Mouse (Mus musculus) brain, adult 10 weeks (tissue): ENCODE results near the gene 6430571L13Rik. TPM values are rescaled to one million over a fixed set of nuclear protein-coding genes. Genes with fewer than 3 reads are reported as not detected.

Experiments
- polyA plus RNA-seq: library from polyadenylated mRNA; stranded (reverse); fragments of 350-450 nt; fragmentation: Illumina TruSeq; extraction: RNeasy Lipid Tissue Mini Kit (QIAGEN cat#74804); gene quantifications from one replicate; pipeline ENCODE4 v1.2.3, GENCODE M21; 2015; ENCODE audit warnings: low read depth, low replicate concordance

Gene 6430571L13Rik
- polyA plus RNA-seq = 4.8 TPM

DNA sequence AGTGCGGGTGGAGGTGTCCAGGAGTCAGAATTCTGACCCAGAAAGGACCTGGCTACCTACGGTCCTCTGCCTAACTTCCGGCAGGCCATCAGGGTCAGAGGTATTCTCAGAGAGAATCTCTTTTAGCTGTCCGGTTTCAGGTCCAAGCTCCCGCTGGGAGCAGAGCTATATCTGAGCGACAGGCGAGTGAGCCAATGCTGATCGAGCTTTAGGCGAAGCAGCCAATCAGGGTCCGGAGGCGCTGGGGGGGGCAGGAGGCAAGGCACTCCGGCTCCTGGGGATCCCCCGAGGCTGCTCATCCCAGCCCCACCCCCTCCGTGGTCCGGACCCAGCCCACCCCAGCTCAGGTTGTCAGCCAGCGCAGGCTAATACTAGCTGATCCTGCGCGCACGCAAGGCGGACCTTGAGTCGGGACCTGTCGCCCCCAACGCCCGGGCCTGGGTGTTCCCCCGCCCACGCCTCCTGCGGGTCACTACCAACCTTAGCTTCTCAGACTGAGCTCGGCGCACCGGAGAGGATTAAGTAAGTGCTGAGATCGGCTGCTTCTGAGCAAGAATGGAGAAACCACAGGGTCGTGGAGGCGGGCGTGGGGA, at the start of gene 6430571L13Rik:
Gene 6430571L13Rik (plus strand): TSS at position 336 of the 593 bp plus-strand sequence.

DNA sequence AAGGTAGTCTGAATTCAATTTTAAA, 44.6 kb upstream of the 6430571L13Rik start, which contains the start of gene Cish:
Gene Cish (plus strand): TSS at position 11 of the 25 bp plus-strand sequence.

DNA sequence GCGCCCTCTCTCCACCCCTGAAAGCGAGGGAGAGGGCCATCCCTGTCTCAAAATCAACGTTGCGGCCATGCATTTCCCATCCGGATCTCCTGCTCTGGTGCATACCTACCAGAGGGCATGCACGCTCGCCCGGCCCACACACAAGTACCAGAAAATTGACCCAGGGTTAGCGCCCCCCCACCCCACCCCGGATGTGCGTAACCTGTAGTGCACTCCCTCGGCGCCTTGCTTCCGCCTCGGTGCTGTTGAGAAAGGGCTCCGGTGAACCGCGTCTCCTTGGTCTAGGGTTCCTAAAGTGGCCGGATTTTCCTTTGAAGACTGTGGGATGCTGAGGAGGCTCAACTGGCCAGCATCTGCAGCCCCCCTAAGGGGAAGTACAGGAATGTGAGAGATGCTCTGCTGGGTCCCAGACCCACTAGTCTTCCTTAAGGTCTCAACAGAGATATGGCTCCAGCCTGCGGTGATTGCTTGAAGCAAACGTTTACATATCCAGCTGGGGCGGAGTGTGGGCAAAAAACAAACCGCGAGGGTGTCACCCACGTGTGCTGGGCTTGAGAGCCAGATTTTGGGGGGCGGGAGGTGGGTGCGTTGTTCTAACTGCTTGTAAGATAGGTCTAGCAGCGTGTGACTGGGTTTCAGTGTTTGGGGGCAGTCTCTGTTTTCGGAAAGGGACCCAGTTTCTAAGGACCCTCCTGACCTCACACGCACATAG, 2.1 kb upstream of the 6430571L13Rik start, which contains the start of gene Hemk1:
Gene Hemk1 (minus strand): TSS at position 179 of the 712 bp plus-strand sequence.

DNA sequence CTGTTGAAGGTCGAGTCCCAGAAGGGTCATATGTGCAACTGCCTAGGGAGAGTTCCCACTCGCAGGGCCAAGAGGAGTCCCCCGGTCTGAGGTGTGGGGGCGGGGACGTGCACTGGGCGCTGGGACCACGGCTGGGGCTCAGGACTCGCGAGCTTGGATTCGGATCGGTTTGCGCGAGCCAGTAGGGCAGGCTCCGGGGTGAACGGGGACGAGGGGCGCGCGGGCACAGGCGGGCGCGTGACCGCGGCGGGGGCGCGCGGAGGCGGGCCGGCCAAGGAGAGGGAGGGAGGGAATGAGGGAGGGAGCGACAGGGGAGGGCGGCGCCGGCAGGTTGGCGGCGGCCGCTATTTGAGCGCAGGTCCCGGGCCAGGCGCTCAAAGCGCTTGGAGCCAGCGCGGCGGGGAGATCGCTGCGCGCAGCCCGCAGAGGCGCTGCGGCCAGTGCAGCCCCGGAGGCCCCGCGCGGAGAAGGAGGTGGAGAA, 59.1 kb downstream of the 6430571L13Rik start, which contains the start of gene Cacna2d2:
Gene Cacna2d2 (plus strand): TSS at position 122 of the 481 bp plus-strand sequence.

Other genes with a start within 250 kb of the 6430571L13Rik start
- gene Dock3, start 108.7 kb upstream of the 6430571L13Rik start, polyA plus RNA-seq = 101 TPM
- 3.6 TPM for gene Mapkapk3, start 50.7 kb upstream of the 6430571L13Rik start, polyA plus RNA-seq
- gene Cish, start 44.6 kb upstream of the 6430571L13Rik start, polyA plus RNA-seq = 5.4 TPM
- gene Hemk1, start 2.3 kb upstream of the 6430571L13Rik start, polyA plus RNA-seq = 21.8 TPM
- gene Cacna2d2, start 59.0 kb downstream of the 6430571L13Rik start, polyA plus RNA-seq = 24.0 TPM
- gene Tmem115, start 193.3 kb downstream of the 6430571L13Rik start, polyA plus RNA-seq = 28.6 TPM
- gene Cyb561d2, start 201.6 kb downstream of the 6430571L13Rik start, polyA plus RNA-seq = 25.1 TPM
- gene Nprl2, start 201.6 kb downstream of the 6430571L13Rik start, polyA plus RNA-seq = 63.2 TPM
- gene Zmynd10, start 206.7 kb downstream of the 6430571L13Rik start, polyA plus RNA-seq = 5.0 TPM
- gene Rassf1, start 211.0 kb downstream of the 6430571L13Rik start, polyA plus RNA-seq = 17.8 TPM
- gene Tusc2, start 222.7 kb downstream of the 6430571L13Rik start, polyA plus RNA-seq = 143 TPM
- 12.1 TPM for gene Hyal2, start 227.3 kb downstream of the 6430571L13Rik start, polyA plus RNA-seq
- 4.5 TPM for gene Hyal1, start 236.3 kb downstream of the 6430571L13Rik start, polyA plus RNA-seq
- gene Naa80, start 238.3 kb downstream of the 6430571L13Rik start, polyA plus RNA-seq = 13.9 TPM
- gene Hyal3, start 240.2 kb downstream of the 6430571L13Rik start, polyA plus RNA-seq = 0.57 TPM
- gene Ifrd2, start 247.0 kb downstream of the 6430571L13Rik start, polyA plus RNA-seq = 12.0 TPM